15 mouse cellular contexts compared by ENCODE assay signal in genomic region chr11:32561465-32562355, GRCm38 (mm10). TPM values are rescaled to one million over a fixed set of nuclear protein-coding genes. Genes with fewer than 3 reads are reported as not detected.
DNase-seq lines count a peak whose midpoint lies in the region; ATAC-seq and TF ChIP-seq lines count a peak whose summit lies in the region.
"Had no signal": no experiment of that assay in that cellular context is flagged by ENCODE, and none has a peak within 500 bp of the region (broad histone marks: within the 10 kb centered on the region; RNA-seq: fewer than 3 reads in every experiment).

No protein-coding gene starts in this region.

- H3K9me3 ChIP-seq in heart, embryonic 15.5 days (replicated peaks) = no peaks in the 10 kb centered on the region
- H3K9me3 ChIP-seq in liver, embryonic 14.5 days (ENCODE audit: control insufficient read depth, low read length) = no peaks in the 10 kb centered on the region
- H3K9me3 ChIP-seq in liver, embryonic 12.5 days (replicated peaks) = no peaks in the 10 kb centered on the region
- H3K9me3 ChIP-seq: limb, embryonic 15.5 days had no signal

- no peaks in the 10 kb centered on the region for H3K36me3 ChIP-seq in heart, embryonic 15.5 days
- no peaks in the 10 kb centered on the region for H3K36me3 ChIP-seq in liver, embryonic 14.5 days (replicated peaks; ENCODE audit: control insufficient read depth, insufficient read depth, low read depth)
- peaks cover 1% of the 10 kb centered on the region; the same call in 1 of the 2 replicates for H3K36me3 ChIP-seq in liver, embryonic 12.5 days
- H3K36me3 ChIP-seq: limb, embryonic 15.5 days had no signal

- H3K4me2 ChIP-seq in heart, embryonic 15.5 days = no peak overlapping the region
- H3K4me2 ChIP-seq in liver, embryonic 14.5 days (ENCODE audit: low read depth) = no peak overlapping the region
- H3K4me2 ChIP-seq in liver, embryonic 12.5 days = no peak overlapping the region
- H3K4me2 ChIP-seq: limb, embryonic 15.5 days had no signal

- H3K4me3 ChIP-seq in heart, embryonic 15.5 days = no peak overlapping the region
- no peak overlapping the region for H3K4me3 ChIP-seq in liver, embryonic 14.5 days (ENCODE audit: insufficient read depth in 1 of 2, low read depth in 2 of 2, low read length in 2 of 2)
- no peak overlapping the region for H3K4me3 ChIP-seq in liver, embryonic 12.5 days
- H3K4me3 ChIP-seq: erythroblast, embryonic 14.5 days; limb, embryonic 15.5 days had no signal

- H3K9ac ChIP-seq in heart, embryonic 15.5 days = no peak overlapping the region
- H3K9ac ChIP-seq in liver, embryonic 14.5 days (replicated peaks) = no peak overlapping the region
- no peak overlapping the region for H3K9ac ChIP-seq in liver, embryonic 12.5 days
- H3K9ac ChIP-seq: limb, embryonic 15.5 days had no signal

- no peak for DNase-seq in heart, postnatal 4 days
- DNase-seq in liver, embryonic 14.5 days (ENCODE audit: low read depth in 3 of 3, low spot score in 3 of 3) = no peak
- DNase-seq in CD4-positive helper T cell, adult 2 months (ENCODE audit: low read depth, low spot score) = peak; percentile 72
- no peak for DNase-seq in ovary, postnatal 14 days (ENCODE audit: low spot score)
- DNase-seq: adrenal gland, postnatal 36 days; cerebellum, adult 11-12 months; embryo, embryonic 11 days; kidney, postnatal 14 days; midbrain, embryonic 14.5 days had no signal

- peaks cover 28% of the 10 kb centered on the region for H3K4me1 ChIP-seq in heart, embryonic 15.5 days (replicated peaks)
- peaks cover 9 to 32% of the 10 kb centered on the region in 2 experiments for H3K4me1 ChIP-seq in liver, embryonic 14.5 days (replicated peaks; ENCODE audit: control insufficient read depth in 2 of 2, insufficient read depth in 2 of 2, low read length in 1 of 2)
- H3K4me1 ChIP-seq in liver, embryonic 12.5 days = peaks cover 58% of the 10 kb centered on the region

- H3K27ac ChIP-seq in heart, embryonic 15.5 days = 0 out of 2 replicates have a peak overlapping the region, but pooled peaks have one; percentile 11
- H3K27ac ChIP-seq in liver, embryonic 14.5 days = no peak overlapping the region
- H3K27ac ChIP-seq in liver, embryonic 12.5 days = no peak overlapping the region
- H3K27ac ChIP-seq: limb, embryonic 15.5 days had no signal

- no peaks in the 10 kb centered on the region for H3K27me3 ChIP-seq in heart, embryonic 15.5 days
- H3K27me3 ChIP-seq in liver, embryonic 14.5 days (ENCODE audit: control insufficient read depth, insufficient read depth, low read length) = no peaks in the 10 kb centered on the region
- no peaks in the 10 kb centered on the region for H3K27me3 ChIP-seq in liver, embryonic 12.5 days (replicated peaks)
- H3K27me3 ChIP-seq: limb, embryonic 15.5 days had no signal

- WGBS in heart, embryonic 15.5 days = 70% methylated on average over 10 of the region's 10 CpGs
- 56% methylated on average over 10 of the region's 10 CpGs for WGBS in liver, embryonic 14.5 days (ENCODE audit: insufficient replicate concordance)
- 52% methylated on average over 10 of the region's 10 CpGs for WGBS in liver, embryonic 12.5 days (ENCODE audit: insufficient replicate concordance)

- no peak for ATAC-seq in heart, embryonic 15.5 days (replicated peaks; ENCODE audit: insufficient number of reproducible peaks, insufficient read depth, low FRiP score, low read depth)
- no peak for ATAC-seq in liver, embryonic 14.5 days (ENCODE audit: insufficient read depth)
- no peak for ATAC-seq in liver, embryonic 12.5 days
- peak; percentile 12 for ATAC-seq in common myeloid progenitor, adult 5-6 weeks (replicated peaks; ENCODE audit: low read depth, poor library complexity, severe bottlenecking)
- no peak for ATAC-seq in megakaryocyte-erythroid progenitor cell, adult 5-6 weeks (replicated peaks; ENCODE audit: low FRiP score, low TSS enrichment, poor library complexity, severe bottlenecking)

- TF ChIP-seq CTCF in liver, embryonic 14.5 days (IDR thresholded peaks at IDR 0.05; ENCODE audit: low read depth) = 0 out of 2 replicates have a peak, but pooled peaks have one; percentile 0

- no peak for TF ChIP-seq EP300 in liver, embryonic 14.5 days (IDR thresholded peaks at IDR 0.05; ENCODE audit: low read depth)

RNA-seq across cellular contexts. Expression of gene Stk10, which starts 28.6 kb away (rescaled TPM):
- polyA plus RNA-seq in heart, embryonic 15.5 days (2015; fragmentation: Nextera tagmentation; extraction: Ambion mirVana) = 2.5 and 4.1 TPM in 2 replicates
- total RNA-seq in heart, postnatal 4 days (2021) = 10 to 100 TPM; 11.8 to 12.7 TPM
- 4.0 and 4.9 TPM in 2 replicates for polyA plus RNA-seq in liver, embryonic 14.5 days (2012; rRNA removed)
- polyA plus RNA-seq in liver, embryonic 14.5 days (2014; fragmentation: Nextera tagmentation; extraction: Ambion mirVana) = 1.9 and 3.2 TPM in 2 replicates
- polyA plus RNA-seq in liver, embryonic 12.5 days (2016; fragmentation: Nextera tagmentation; extraction: Ambion mirVana) = 5.7 and 6.0 TPM in 2 replicates
- 14.7 and 20.9 TPM in 2 replicates for total RNA-seq in common myeloid progenitor, adult 5-6 weeks (2017)
- total RNA-seq in megakaryocyte-erythroid progenitor cell, adult 5-6 weeks (2014; fragmentation: Nextera tagmentation) = 11.3 and 16.1 TPM in 2 replicates
- total RNA-seq in megakaryocyte-erythroid progenitor cell, adult 5-6 weeks (2017) = 8.7 and 11.2 TPM in 2 replicates

RNA-seq across cellular contexts. Expression of gene Efcab9, which starts 29.8 kb away (rescaled TPM):
- polyA plus RNA-seq in heart, embryonic 15.5 days (2015; fragmentation: Nextera tagmentation; extraction: Ambion mirVana) = 0.19 and 0.61 TPM in 2 replicates
- under 1 TPM in 1 of 2 experiments, not detected in 1; 0.47 TPM for total RNA-seq in heart, postnatal 4 days (2021)
- polyA plus RNA-seq in liver, embryonic 14.5 days (2012; rRNA removed) = 0.18 and 0.26 TPM in 2 replicates
- 0.19 and 0.22 TPM in 2 replicates for polyA plus RNA-seq in liver, embryonic 14.5 days (2014; fragmentation: Nextera tagmentation; extraction: Ambion mirVana)
- polyA plus RNA-seq in liver, embryonic 12.5 days (2016; fragmentation: Nextera tagmentation; extraction: Ambion mirVana) = 0.28 and 0.56 TPM in 2 replicates
- total RNA-seq in common myeloid progenitor, adult 5-6 weeks (2017) = 9.1 TPM in 1 of 2 replicates, not detected in the other
- not detected in 2 replicates for total RNA-seq in megakaryocyte-erythroid progenitor cell, adult 5-6 weeks (2014; fragmentation: Nextera tagmentation)
- not detected in 2 replicates for total RNA-seq in megakaryocyte-erythroid progenitor cell, adult 5-6 weeks (2017)
- polyA plus RNA-seq: erythroblast, embryonic 14.5 days; limb, embryonic 15.5 days; midbrain, embryonic 14.5 days had no signal
